Mouse (Mus musculus) bone marrow macrophage, adult 2 months (primary cell): ENCODE results near the gene Bcr.

Experiments used
- CTCF ChIP-seq: IDR thresholded peaks from 2 replicates; pipeline ENCODE4 v1.5.1; 2012; ENCODE audit warnings: low read depth, mild to moderate bottlenecking, low read length, moderate library complexity
- POLR2A ChIP-seq: IDR thresholded peaks from 2 replicates; pipeline ENCODE4 v1.6.1; 2012; ENCODE audit warnings: mild to moderate bottlenecking, low read depth, low read length, borderline replicate concordance

GRCm38 (mm10) chr10:75233489-75233888 is 173.1 kb downstream of the Bcr start:
- TF ChIP-seq POLR2A (no peak), CTCF (no peak)
